Mouse (Mus musculus): Measurements from ENCODE around the gene Mtmr14.

Gene Mtmr14

DNA sequence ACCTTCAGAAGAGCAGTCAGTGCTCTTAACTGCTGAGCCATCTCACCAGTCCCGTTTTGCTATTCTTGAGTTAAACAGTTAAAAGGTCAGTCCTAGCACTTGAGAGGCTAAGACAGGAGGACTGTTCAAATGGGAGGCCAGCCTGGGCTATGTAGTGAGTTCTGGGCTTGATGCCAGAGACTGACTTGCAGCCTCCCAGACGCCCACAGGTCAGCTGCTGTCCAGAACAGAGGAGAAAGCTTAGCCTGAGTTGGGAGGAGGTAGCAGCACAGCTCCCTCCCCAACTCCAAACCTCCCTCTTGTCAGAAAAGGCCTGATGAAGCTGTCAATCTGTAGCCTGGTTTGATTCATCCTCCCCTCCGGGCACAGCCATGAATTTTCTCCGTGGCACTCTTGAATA lies 39.2 kb downstream of the Mtmr14 start:
- DNase-seq (ENCODE audit: low read depth, low spot score) = no peak

DNA sequence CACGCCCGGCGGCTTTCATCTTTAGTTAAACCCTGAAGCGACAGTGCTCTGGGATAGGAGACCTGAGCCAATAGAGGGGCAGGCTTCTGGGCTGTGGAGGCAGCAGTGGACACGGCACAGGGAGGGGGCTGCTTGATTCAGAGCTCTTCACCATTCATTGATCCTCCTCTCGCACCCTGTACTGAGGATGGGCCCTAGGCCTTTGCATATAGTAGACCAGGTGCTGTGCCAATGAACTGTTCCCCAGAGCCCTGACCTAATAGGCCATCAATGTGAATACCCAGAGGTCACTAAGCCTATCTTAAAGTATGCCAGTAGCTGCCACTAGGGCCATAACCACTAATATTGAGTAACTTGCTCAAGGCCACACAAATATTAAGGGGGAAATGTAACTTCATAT lies 44.0 kb downstream of the Mtmr14 start:
- no peak for DNase-seq (ENCODE audit: low read depth, low spot score)

DNA sequence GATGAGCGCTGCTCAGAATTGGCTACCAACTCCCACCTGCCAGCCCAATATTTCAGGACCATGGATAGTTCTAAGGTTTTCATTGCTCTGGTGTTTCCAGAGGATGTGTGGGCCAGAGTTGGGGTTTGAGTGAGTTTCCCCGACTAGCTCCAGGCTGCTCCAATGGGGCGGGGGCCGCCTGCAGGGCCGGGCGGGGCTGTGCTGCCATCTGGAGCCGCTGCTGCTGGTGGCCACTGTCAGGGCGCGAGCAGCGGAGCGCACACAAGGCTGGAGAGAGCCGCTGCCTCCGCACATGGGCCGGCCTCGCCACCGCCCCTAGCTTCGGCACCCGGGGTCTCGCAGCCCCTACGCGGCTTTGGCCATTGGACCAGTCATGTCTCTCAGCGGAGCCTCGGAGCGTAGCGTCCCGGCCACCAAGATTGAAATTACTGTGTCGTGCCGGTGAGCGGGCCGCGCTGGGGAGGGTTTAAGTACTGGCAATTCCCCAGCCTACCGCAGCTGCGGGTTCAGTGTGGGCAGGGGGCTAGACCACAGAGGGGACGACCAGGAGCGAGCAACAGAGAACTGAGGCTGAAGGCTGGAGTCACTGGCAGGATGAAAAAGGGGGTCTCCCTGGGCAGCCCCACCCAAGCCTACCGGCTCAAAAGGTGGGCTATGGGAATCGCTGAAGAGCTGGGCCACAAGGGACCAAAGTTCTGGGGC lies 44.6 kb downstream of the Mtmr14 start, which contains the start of gene Cpne9:
Cpne9 (plus strand) TSS at position 207 of the 702 bp plus-strand sequence.
- peak; percentile 14 for DNase-seq (ENCODE audit: low read depth, low spot score)

DNA sequence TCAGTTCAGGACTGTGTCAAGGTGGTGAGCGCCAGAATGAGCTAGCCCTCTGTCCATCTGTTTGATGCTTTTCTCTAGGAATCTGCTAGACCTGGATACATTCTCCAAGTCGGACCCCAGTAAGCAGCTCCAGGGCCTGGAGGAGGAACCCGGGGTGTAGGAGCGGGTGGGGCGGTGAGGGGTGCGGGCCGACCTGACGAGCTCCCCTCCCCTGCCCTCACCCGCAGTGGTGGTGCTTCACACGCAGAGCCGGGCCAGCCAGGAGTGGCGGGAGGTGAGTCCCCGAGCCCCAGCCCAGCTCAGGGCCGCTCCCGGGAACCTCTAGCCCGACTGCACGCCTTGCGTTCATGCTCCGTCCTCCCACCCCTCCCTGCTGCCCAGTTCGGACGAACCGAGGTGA lies 45.3 kb downstream of the Mtmr14 start:
- no peak for DNase-seq (ENCODE audit: low read depth, low spot score)

DNA sequence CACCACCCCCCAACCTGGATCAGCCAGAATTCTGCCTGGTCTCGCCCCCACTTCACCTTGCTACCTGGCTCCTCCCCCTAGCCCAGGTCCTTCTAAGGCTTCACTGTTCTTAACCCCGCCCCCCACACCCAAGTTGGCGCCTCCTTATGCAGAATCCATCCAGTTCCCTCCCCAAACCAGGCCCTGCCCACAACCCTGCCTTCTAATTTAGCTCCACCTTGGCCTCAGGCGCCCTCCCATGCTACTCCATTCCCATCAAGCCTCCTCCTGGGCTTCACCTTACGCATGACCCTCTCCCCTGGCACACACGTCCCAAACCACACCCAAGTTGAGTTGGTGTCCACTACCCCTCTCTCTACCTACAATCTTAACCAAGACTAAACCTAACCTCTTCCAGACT lies 45.9 kb downstream of the Mtmr14 start:
- DNase-seq (ENCODE audit: low read depth, low spot score) = no peak

DNA sequence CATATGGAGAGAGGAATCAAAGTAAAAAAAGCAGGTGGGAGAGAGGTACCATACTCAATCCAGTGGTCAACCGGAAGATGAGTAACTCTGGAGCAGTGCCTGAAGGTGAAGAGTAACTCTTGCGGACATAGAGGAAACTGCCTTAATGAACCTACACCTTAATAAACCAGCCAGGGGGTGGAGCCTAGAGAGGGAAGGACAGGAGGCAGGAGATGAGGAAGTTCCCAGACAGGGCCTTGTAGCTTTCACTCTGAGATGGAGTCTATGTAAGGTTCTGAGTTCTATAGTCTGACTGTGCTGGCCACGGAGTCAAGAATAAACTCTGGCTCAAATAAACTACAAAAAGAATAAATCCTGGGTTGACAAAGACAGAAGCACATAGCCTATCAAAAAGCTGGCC lies 47.3 kb downstream of the Mtmr14 start:
- no peak for DNase-seq (ENCODE audit: low read depth, low spot score)

DNA sequence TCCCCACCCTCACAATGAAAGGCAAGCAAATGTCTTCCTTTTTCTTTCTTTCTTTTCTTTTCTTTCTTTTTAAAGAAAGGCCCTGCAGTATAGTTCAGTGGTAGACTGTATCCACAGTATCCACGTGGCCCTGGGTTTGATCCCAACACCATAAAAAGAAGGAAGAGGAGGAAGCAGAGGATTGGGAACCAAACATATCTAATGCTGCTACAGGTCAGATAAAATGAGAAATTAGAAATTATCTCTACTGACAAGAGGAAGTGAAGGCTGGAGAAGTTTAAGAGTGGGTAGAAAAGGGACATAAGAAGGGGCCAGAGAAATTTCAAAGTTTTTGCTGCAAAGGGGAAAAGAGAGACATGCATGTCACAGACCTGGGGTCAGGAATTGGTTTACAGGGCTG lies 48.7 kb downstream of the Mtmr14 start:
- no peak for DNase-seq (ENCODE audit: low read depth, low spot score)

DNA sequence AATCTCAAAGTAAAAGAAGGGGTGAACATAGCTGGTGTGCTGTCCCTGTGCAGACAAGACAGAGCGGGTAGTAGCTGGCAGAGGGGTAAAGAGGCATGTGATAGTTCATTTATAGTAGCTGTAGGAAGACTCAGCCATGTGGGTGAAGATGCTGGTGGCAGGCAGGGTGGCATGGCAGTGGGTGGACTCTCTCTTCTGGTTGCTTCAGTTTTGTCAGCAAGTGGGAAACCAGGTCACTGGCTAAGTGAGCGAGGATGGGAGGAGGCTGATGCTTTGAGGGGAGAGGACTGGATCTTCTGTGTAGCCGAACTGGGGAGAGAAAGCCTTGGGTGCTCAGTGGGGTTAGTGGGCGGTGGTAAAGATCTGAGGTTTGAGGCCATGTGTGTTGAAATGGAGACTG lies 49.6 kb downstream of the Mtmr14 start:
- DNase-seq (ENCODE audit: low read depth, low spot score) = no peak

DNA sequence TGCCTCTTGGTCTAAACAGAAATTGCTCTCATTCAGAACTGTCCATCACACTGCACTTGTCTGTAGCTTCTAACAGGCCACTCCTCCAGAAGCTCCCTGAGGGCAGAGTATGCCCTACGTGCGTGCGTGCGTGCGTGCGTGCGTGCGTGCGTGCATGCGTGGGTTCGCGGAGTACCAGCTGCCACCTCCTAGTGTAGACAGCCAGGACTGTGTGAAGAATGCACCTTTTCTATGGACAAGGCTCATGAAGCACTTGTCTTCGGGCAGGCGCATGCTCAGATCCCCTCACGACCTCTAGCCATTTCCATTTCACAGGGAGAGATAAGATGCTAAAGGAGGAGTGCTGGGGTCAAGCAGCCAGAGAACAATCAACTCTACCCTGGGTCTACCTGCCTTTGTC lies 51.7 kb downstream of the Mtmr14 start:
- DNase-seq (ENCODE audit: low read depth, low spot score) = no peak

DNA sequence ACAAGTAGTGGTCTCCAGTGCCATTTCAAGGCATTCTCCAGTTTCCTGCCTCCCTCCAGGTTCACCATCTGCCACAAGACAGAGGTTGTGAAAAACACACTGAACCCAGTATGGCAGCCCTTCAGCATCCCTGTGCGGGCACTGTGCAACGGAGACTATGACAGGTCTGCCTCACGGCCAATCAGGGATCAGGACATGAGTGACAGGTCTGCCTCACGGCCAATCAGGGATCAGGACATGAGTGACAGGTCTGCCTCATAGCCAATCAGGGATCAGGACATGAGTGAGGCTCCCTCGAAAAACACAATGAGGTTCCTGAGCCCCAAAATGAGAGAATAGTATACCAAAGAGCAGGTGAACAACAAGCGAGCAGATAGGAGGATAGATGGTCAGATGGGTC lies 52.7 kb downstream of the Mtmr14 start:
- DNase-seq (ENCODE audit: low read depth, low spot score) = no peak

DNA sequence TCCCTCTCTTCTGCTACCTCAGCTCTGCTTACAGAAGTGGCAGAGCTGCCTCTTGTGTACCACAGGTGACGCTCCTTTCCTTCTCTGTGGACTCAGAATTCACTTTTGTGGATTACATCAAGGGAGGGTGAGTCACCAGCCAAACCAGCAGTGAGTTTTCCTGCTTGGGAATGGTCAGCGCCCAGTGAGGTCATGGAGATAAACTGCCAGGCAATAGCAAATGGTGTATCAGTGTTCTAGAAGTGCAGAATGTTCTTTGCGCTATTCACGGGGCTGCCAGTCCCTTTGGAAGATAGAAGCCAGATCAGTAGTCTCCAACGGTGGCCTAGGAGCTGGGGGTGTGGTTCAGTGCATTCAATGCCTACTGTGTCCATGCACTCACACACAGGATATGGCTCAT lies 55.3 kb downstream of the Mtmr14 start:
- no peak for DNase-seq (ENCODE audit: low read depth, low spot score)

DNA sequence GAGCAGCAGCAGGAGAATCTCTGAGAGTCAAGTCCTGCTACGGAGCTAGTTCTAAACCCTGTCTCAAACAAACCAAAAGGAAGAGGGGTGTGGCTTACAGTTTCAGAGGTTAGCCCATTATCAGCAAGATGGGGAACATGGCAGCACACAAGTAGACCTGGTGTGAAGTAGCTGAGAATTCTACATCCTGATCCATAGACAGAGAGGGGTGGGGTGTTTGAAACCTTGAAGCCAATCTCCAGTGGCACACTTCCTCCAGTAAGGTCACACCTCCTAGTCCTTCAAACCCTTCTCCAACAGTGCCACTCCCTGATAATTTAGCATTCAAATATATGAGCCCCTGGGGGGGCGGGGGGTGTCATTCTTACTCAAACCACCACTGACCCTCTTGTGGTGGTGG lies 58.4 kb downstream of the Mtmr14 start:
- no peak for DNase-seq (ENCODE audit: low read depth, low spot score)

DNA sequence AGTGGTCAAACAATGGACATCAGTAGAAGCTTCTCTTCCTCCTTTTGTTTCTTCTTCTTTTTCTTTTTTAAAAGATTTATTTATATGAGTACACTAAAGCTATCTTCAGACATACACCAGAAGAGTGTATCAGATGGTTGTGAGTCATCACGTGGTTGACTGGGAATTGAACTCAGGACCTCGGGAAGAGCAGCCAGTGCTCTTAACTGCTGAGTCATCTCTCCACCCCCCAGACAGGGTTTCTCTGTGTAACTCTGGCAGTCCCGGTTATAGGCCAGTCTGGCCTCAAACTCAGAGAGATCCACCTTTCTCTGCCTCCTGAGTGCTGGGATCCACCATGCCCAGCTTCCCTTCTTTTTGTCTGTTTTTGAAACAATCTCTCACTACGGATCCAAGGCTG lies 59.0 kb downstream of the Mtmr14 start:
- DNase-seq (ENCODE audit: low read depth, low spot score) = no peak

DNA sequence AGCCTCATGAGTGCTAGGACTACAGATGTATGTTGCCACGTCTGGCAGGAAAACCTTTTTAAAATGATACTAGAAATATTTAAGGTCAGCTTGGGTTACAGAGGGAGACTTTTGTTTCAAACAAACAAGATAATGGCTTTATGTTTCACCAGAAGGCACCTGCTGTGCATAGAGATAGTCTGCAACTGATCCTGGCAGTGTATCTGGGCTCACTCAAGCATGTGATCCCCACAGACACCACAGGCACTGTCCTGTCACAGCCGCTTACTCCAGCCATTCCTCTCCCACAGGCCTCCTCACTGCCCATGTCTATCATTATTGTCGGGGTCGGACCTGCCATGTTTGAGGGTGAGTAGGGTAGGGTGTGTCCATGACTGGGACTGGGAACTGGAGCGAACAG lies 63.7 kb downstream of the Mtmr14 start:
- DNase-seq (ENCODE audit: low read depth, low spot score) = no peak

DNA sequence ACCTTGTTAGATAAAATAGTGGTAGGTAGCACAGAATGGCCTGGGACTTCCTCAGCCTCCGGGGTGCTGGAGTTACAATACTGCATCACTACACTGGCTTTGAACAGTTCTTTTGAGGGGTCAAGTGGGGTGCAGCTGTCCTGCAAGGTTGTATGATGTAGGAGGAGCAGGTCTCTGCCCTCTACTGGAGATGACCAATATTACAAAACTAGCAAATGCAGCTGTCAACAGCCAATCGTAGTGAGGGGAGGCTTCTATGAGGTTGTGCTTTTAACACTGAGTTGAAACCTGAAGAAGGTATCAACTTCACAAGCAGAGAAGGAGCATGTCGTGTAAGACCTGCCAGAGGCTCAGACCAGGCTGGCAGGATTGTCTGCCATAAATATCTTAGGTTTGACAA lies 64.6 kb downstream of the Mtmr14 start:
- peak; percentile 60 for DNase-seq (ENCODE audit: low read depth, low spot score)

DNA sequence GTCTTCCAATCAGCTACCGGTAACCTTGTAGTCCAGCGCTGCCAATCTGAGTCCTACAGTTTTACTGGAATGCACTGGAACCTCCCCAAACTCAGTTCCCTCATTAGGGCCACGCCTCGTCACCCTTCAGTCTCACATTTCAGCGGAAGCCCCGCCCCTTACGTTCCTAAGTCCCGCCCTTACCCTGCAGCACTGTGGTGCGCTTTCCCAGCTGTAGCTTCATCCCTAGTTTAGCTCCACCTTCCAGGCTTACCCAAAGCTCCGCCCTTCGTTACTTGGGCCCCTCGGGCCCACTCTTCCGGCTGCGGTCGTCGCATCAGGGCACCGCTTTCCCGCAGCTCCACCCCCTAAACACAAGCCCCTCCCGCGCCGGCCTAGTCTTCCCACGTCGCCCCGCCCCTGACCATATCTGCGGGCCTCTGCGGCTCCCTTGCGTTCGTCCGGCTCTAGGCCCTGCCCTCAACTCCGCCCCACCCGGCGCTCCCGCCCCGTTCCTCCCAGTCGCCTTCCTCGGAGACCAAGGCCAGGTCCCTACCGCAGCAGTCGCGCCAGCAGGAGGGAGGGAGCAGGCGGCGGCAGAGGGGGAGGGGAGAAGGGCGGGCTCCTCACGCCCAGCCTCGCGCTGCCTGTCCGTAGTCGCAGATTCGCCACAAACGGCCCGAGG lies 68.8 kb downstream of the Mtmr14 start:
- peak; percentile 100 for DNase-seq (ENCODE audit: low read depth, low spot score)

DNA sequence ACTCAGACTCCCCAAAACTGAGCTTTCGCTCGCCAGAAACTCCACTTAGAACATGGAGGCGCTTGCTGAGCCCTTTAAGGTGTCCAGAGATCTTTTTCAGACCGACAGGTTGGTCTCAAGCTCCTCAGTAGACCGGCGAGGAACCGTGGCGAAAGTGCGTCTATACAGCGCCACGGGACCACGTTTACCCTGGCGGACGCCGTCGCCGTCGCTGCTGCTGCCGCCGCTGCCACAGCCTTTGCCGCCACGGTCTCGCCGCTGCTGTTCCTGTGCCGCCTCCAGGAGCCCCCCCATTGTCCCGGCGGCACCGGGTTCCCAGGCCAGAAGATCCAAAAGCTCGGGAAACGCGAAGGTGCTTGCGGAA lies 69.3 kb downstream of the Mtmr14 start, which contains the start of gene Brpf1:
Brpf1 (plus strand) TSS at position 152 of the 364 bp plus-strand sequence.
- no peak for DNase-seq (ENCODE audit: low read depth, low spot score)

DNA sequence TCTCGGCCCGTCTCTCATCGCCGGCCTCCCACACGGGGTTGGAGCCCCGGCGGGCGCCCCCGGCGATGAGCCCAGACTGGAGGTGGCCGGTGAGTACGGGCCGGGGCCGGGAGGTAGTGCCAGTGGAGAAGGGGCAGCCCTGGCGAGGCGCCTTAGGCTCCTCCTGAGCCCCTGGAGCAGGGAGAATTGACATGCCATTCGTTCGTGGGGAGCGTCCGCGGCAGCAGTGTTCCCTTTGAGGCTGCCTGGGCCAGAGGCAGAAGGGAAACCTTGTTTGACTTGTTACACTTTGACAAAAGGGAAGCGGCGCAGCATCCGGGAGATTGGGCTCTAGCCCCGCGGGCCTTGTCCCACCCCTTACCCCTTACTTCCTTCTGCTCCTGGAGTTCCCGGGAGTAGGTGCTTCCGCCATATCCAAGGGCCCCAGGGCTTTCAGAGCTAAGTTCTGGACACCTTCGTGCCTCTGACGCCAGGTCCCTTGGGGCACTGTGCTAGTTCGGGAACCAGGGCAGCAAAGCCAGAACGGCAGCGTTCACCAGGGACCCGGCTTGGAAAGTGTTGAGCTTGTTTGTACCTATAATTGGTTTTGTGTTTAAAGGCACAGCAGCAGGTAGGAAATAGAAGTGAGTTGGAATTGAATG lies 70.0 kb downstream of the Mtmr14 start:
- peak; percentile 57 for DNase-seq (ENCODE audit: low read depth, low spot score)

DNA sequence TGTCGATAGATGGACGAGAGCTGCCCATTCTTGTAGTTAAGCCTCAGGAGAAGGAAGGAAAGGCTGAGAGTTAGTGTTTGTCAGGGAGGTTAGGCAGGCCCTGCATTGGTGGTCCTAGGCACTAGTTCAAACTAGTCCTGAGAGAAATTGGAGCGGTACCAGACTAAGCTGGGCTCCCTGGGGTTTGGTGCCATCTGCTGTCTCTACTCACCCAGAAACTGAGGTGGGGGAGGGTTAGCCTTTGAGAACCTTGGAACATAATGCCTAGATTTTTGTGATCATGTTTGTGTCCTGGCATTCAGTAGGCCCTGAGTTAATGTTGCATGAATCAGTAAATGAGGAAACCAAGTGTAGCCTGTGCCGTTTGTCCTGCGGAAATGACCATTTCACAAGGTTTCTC lies 70.5 kb downstream of the Mtmr14 start:
- peak; percentile 49 for DNase-seq (ENCODE audit: low read depth, low spot score)

DNA sequence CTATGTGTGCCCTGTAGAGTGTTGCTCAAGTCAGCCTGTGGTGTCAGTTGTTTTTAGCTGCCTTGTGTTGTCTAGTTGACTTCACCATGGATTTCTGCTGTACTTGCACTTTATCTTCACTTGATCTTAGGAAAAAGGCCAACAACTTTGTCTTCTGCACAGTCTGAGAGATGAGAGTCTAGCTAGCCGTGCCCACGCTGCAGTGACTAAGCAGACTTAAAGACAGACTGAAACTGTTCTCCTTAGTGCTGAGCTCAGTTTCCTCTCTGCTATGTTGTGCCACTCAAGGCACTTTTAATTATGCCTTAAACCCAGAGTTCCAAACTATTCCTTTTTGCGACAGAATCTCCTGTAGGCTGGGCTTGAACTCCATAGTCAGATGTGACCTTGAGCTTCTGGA lies 78.3 kb downstream of the Mtmr14 start:
- DNase-seq (ENCODE audit: low read depth, low spot score) = no peak

DNA sequence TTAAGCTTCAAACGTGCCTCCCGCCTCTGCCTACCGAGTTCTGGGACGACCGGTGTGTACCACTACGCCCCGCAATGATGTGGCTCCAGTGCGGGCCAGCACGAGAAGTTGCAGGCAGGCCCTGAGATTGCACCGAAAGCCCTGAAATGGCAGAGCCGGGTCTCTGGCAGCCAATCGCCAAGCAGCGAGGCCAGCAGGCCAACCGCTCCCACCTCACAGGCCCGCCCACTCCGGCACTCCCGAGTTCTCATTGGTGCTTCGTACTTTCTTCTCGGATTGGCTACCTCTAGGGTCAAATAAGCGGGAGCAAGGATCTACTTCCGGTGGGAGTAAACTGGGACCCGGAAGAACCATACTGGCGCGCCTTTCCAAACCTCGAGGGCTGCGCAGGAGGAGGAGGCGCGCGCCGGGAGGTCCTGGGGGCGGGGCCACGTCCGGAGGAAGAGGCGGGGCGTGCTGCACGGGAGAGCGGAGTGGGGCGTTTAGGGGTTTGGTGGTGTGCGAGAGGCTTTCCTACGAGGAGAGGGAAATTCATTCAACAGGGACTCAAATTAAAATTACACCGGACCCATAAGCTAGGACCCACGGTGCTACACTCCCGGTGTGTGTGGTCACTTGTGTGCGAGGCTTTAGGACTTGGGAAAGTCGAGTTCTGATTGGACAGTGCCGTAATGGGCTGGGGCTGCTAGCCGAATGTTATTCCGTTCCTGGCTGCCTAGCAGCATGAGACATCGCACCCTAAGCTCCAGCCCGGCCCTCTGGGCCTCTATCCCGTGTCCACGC lies 89.1 kb downstream of the Mtmr14 start, which contains the start of gene Ogg1:
Ogg1 (plus strand) TSS at position 440 of the 783 bp plus-strand sequence.
- DNase-seq (ENCODE audit: low read depth, low spot score) = peak; percentile 99

DNA sequence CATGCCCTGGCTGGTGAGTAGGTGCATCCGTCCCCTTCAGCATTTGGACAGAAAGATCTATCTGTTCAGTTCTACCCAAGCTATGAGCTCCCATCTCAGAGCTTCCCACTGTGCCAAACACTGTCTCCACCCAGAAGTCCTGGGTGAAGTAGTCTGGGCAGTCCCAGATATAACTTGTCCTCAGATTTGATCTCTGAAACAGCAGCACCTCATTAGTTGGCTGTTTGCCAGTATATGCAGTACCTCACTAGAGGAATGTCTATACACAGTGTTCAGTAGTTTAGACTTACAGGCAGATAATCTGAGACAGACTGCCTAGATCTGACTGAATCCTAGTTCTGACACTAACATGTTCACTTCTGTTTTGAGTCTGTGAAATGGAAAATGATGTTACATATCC lies 91.8 kb downstream of the Mtmr14 start:
- DNase-seq (ENCODE audit: low read depth, low spot score) = no peak
